Mouse (Mus musculus): Measurements from ENCODE around the gene Slc6a8. TPM values are rescaled to one million over a fixed set of nuclear protein-coding genes. Genes with fewer than 3 reads are reported as not detected.

Gene Slc6a8
- polyA plus RNA-seq, 1 experiment from 2014 or later: 9.5 TPM

- H3K36me3 ChIP-seq (ENCODE audit: control insufficient read depth, insufficient read depth, low read length): 0 out of 2 replicates have a peak, but pooled peaks cover 3% of the 10 kb centered on the region
- H3K9me3 ChIP-seq (ENCODE audit: control insufficient read depth, low read length): no peaks in the 10 kb centered on the region
- 59% methylated on average over 4 of the region's 4 CpGs for WGBS
- H3K27ac ChIP-seq (replicated peaks; ENCODE audit: low read depth, low read length): no peak overlapping the region
- no peak overlapping the region for H3K9ac ChIP-seq (replicated peaks; ENCODE audit: low read length)
- no peak overlapping the region for H3K4me2 ChIP-seq (ENCODE audit: low read length)
- no peak overlapping the region for H3K4me3 ChIP-seq (replicated peaks; ENCODE audit: low read depth, low read length)
- peaks cover 3% of the 10 kb centered on the region; the same call in 1 of the 2 replicates for H3K4me1 ChIP-seq (ENCODE audit: control insufficient read depth, insufficient read depth, low read length)
- peak; percentile 51; the same call in 1 of the 2 replicates for ATAC-seq (ENCODE audit: low FRiP score, low TSS enrichment)
- DNase-seq: peak; percentile 68
- no peaks in the 10 kb centered on the region for H3K27me3 ChIP-seq (ENCODE audit: control insufficient read depth, insufficient read depth, low read length)
These were observed 919 bp upstream of the Slc6a8 start for GRCm38 (mm10) chrX:73672031-73672431.

GRCm38 (mm10) chrX:73673619-73673967, 643 bp downstream of the Slc6a8 start:
- H3K4me2 ChIP-seq (ENCODE audit: low read length): peak overlapping the region; percentile 68
- 0 out of 2 replicates have a peak, but pooled peaks cover 3% of the 10 kb centered on the region for H3K36me3 ChIP-seq (ENCODE audit: control insufficient read depth, insufficient read depth, low read length)
- peak overlapping the region; percentile 67 for H3K9ac ChIP-seq (replicated peaks; ENCODE audit: low read length)
- DNase-seq (peak; percentile 25), ATAC-seq (ENCODE audit: low FRiP score, low TSS enrichment) (peak; percentile 3; the same call in 1 of the 2 replicates)
- peak overlapping the region; percentile 53 for H3K4me3 ChIP-seq (replicated peaks; ENCODE audit: low read depth, low read length)
- peaks cover 3% of the 10 kb centered on the region; the same call in 1 of the 2 replicates for H3K4me1 ChIP-seq (ENCODE audit: control insufficient read depth, insufficient read depth, low read length)
- H3K27me3 ChIP-seq (ENCODE audit: control insufficient read depth, insufficient read depth, low read length): no peaks in the 10 kb centered on the region
- no peaks in the 10 kb centered on the region for H3K9me3 ChIP-seq (ENCODE audit: control insufficient read depth, low read length)
- H3K27ac ChIP-seq (replicated peaks; ENCODE audit: low read depth, low read length): peak overlapping the region; percentile 60; the same call in 1 of the 2 replicates
- 33% methylated on average over 26 of the region's 42 CpGs for WGBS

DNA sequence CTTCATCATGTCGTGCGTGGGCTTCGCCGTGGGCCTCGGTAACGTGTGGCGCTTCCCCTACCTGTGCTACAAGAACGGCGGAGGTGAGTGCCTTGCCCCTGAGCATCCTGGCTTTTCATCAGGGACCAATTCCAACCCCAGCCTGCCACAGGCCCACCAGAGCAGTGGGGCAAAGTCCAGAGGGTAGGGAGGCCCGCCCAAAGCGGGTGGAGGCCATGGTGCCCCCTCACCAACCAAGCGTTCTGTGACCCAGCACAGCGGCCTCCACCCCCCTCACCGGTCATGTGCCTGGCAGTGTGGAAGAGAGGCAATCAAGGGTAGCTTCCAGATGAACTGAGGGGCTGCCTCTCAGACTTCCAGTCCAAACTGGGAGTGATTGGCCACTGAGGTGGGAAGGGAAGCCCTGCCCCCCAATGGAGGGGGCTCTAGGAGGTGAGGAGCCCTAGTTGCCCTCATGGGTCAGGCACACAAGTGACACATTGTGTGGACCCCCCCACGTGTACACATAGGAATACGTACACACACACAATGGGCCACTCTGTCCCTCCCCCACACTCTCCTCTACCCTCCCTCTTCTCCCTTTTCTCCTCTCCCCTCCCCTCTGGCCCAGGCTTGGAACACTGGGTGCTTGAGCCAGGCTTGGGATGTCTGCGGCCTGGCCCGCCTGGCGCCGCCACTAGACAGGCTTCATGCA, 1.2 kb downstream of the Slc6a8 start:
- peaks cover 5% of the 10 kb centered on the region; the same call in 1 of the 2 replicates for H3K36me3 ChIP-seq (ENCODE audit: control insufficient read depth, insufficient read depth, low read length)
- peak overlapping the region; percentile 67 for H3K9ac ChIP-seq (replicated peaks; ENCODE audit: low read length)
- H3K27me3 ChIP-seq (ENCODE audit: control insufficient read depth, insufficient read depth, low read length): no peaks in the 10 kb centered on the region
- H3K4me3 ChIP-seq (replicated peaks; ENCODE audit: low read depth, low read length): peak overlapping the region; percentile 53
- ATAC-seq (ENCODE audit: low FRiP score, low TSS enrichment) (peak; percentile 26), DNase-seq (peak; percentile 31)
- H3K4me1 ChIP-seq (ENCODE audit: control insufficient read depth, insufficient read depth, low read length): peaks cover 3% of the 10 kb centered on the region; the same call in 1 of the 2 replicates
- 0 out of 2 replicates have a peak overlapping the region, but pooled peaks have one; percentile 20 for H3K27ac ChIP-seq (replicated peaks; ENCODE audit: low read depth, low read length)
- 36% methylated on average over 20 of the region's 20 CpGs for WGBS
- peak overlapping the region; percentile 68 for H3K4me2 ChIP-seq (ENCODE audit: low read length)
- no peaks in the 10 kb centered on the region for H3K9me3 ChIP-seq (ENCODE audit: control insufficient read depth, low read length)

GRCm38 (mm10) chrX:73675231-73675630, 2.3 kb downstream of the Slc6a8 start:
- H3K27ac ChIP-seq (replicated peaks; ENCODE audit: low read depth, low read length): no peak overlapping the region
- peak overlapping the region; percentile 53; the same call in 1 of the 2 replicates for H3K4me3 ChIP-seq (replicated peaks; ENCODE audit: low read depth, low read length)
- H3K9me3 ChIP-seq (ENCODE audit: control insufficient read depth, low read length): no peaks in the 10 kb centered on the region
- peak overlapping the region; percentile 68 for H3K4me2 ChIP-seq (ENCODE audit: low read length)
- no peaks in the 10 kb centered on the region for H3K27me3 ChIP-seq (ENCODE audit: control insufficient read depth, insufficient read depth, low read length)
- 63% methylated on average over 2 of the region's 2 CpGs for WGBS
- ATAC-seq (ENCODE audit: low FRiP score, low TSS enrichment): no peak
- peaks cover 3% of the 10 kb centered on the region; the same call in 1 of the 2 replicates for H3K4me1 ChIP-seq (ENCODE audit: control insufficient read depth, insufficient read depth, low read length)
- no peak for DNase-seq
- H3K36me3 ChIP-seq (ENCODE audit: control insufficient read depth, insufficient read depth, low read length): peaks cover 10% of the 10 kb centered on the region
- peak overlapping the region; percentile 34 for H3K9ac ChIP-seq (replicated peaks; ENCODE audit: low read length)

DNA sequence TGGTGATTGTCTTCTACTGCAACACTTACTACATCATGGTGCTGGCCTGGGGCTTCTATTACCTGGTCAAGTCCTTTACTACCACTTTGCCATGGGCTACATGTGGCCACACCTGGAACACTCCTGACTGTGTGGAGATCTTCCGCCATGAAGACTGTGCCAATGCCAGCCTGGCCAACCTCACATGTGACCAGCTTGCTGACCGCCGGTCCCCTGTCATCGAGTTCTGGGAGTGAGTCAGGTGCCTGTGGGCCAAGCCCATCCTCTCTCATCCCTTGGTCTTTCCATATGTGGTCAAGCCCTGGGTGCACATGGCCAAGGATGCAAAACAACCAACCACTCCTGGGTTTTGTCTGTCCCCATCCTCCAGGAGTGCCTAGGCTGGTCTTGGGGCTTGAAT, 3.7 kb downstream of the Slc6a8 start:
- DNase-seq (no peak), ATAC-seq (ENCODE audit: low FRiP score, low TSS enrichment) (no peak)
- 92% methylated on average over 4 of the region's 4 CpGs for WGBS
- peaks cover 3% of the 10 kb centered on the region; the same call in 1 of the 2 replicates for H3K4me1 ChIP-seq (ENCODE audit: control insufficient read depth, insufficient read depth, low read length)
- H3K9ac ChIP-seq (replicated peaks; ENCODE audit: low read length): no peak overlapping the region
- H3K27me3 ChIP-seq (ENCODE audit: control insufficient read depth, insufficient read depth, low read length): no peaks in the 10 kb centered on the region
- no peaks in the 10 kb centered on the region for H3K9me3 ChIP-seq (ENCODE audit: control insufficient read depth, low read length)
- no peak overlapping the region for H3K27ac ChIP-seq (replicated peaks; ENCODE audit: low read depth, low read length)
- peaks cover 20% of the 10 kb centered on the region for H3K36me3 ChIP-seq (ENCODE audit: control insufficient read depth, insufficient read depth, low read length)
- no peak overlapping the region for H3K4me3 ChIP-seq (replicated peaks; ENCODE audit: low read depth, low read length)
- H3K4me2 ChIP-seq (ENCODE audit: low read length): no peak overlapping the region

DNA sequence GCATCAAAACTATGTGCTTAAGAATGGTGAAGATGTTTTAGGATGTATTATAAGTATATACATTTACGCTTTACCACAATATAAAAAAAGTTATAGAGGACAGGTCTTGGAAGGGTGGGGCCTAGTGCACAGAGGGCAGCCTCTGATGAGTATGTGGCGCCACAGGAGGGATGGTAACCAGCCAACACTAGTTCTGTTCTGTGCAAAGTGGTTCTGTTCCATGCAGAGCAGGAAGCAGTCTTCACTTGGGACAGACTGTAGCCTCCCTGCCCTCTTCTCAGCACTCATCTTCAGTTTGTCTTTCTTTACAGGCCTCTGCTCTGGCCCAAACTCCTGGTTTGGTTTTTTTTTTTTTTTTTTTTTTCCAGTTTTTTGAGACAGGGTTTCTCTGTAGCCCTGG, 11.2 kb downstream of the Slc6a8 start:
- no peaks in the 10 kb centered on the region for H3K27me3 ChIP-seq (ENCODE audit: control insufficient read depth, insufficient read depth, low read length)
- H3K27ac ChIP-seq (replicated peaks; ENCODE audit: low read depth, low read length): no peak overlapping the region
- H3K4me2 ChIP-seq (ENCODE audit: low read length): no peak overlapping the region
- H3K4me3 ChIP-seq (replicated peaks; ENCODE audit: low read depth, low read length): no peak overlapping the region
- 89% methylated on average over 2 of the region's 2 CpGs for WGBS
- no peak overlapping the region for H3K9ac ChIP-seq (replicated peaks; ENCODE audit: low read length)
- no peak for DNase-seq
- ATAC-seq (ENCODE audit: low FRiP score, low TSS enrichment): no peak
- no peaks in the 10 kb centered on the region for H3K9me3 ChIP-seq (ENCODE audit: control insufficient read depth, low read length)
- H3K4me1 ChIP-seq (ENCODE audit: control insufficient read depth, insufficient read depth, low read length): no peaks in the 10 kb centered on the region
- H3K36me3 ChIP-seq (ENCODE audit: control insufficient read depth, insufficient read depth, low read length): peaks cover 54% of the 10 kb centered on the region

GRCm38 (mm10) chrX:73684978-73685377, 12.0 kb downstream of the Slc6a8 start:
- H3K9ac ChIP-seq (replicated peaks; ENCODE audit: low read length): no peak overlapping the region
- no peak overlapping the region for H3K27ac ChIP-seq (replicated peaks; ENCODE audit: low read depth, low read length)
- H3K9me3 ChIP-seq (ENCODE audit: control insufficient read depth, low read length): no peaks in the 10 kb centered on the region
- H3K4me1 ChIP-seq (ENCODE audit: control insufficient read depth, insufficient read depth, low read length): no peaks in the 10 kb centered on the region
- H3K27me3 ChIP-seq (ENCODE audit: control insufficient read depth, insufficient read depth, low read length): no peaks in the 10 kb centered on the region
- DNase-seq (no peak), ATAC-seq (ENCODE audit: low FRiP score, low TSS enrichment) (no peak)
- no peak overlapping the region for H3K4me3 ChIP-seq (replicated peaks; ENCODE audit: low read depth, low read length)
- H3K4me2 ChIP-seq (ENCODE audit: low read length): no peak overlapping the region
- H3K36me3 ChIP-seq (ENCODE audit: control insufficient read depth, insufficient read depth, low read length): peaks cover 57% of the 10 kb centered on the region

GRCm38 (mm10) chrX:73685629-73686028, 12.7 kb downstream of the Slc6a8 start:
- 85% methylated on average over 3 of the region's 3 CpGs for WGBS
- Histone ChIP-seq H3K27me3 (ENCODE audit: control insufficient read depth, insufficient read depth, low read length) (no peaks in the 10 kb centered on the region), H3K27ac (replicated peaks; ENCODE audit: low read depth, low read length) (no peak overlapping the region), H3K4me3 (replicated peaks; ENCODE audit: low read depth, low read length) (no peak overlapping the region), H3K36me3 (ENCODE audit: control insufficient read depth, insufficient read depth, low read length) (peaks cover 51% of the 10 kb centered on the region), H3K9me3 (ENCODE audit: control insufficient read depth, low read length) (no peaks in the 10 kb centered on the region), H3K4me2 (ENCODE audit: low read length) (no peak overlapping the region), H3K4me1 (ENCODE audit: control insufficient read depth, insufficient read depth, low read length) (no peaks in the 10 kb centered on the region), H3K9ac (replicated peaks; ENCODE audit: low read length) (no peak overlapping the region)
- no peak for DNase-seq
- no peak for ATAC-seq (ENCODE audit: low FRiP score, low TSS enrichment)

All from midbrain, embryonic 14.5 days (tissue).